Mouse (Mus musculus) B cell, adult 2 months (primary cell): ENCODE measurements around the gene Fam189a2.

Source experiments
- DNase-seq, 2 experiments: peaks; one replicate each; pipeline ENCODE4 v3.0.0; 2022

Gene Fam189a2

GRCm38 (mm10) chr19:24024667-24025066 is 6.2 kb downstream of the Fam189a2 start:
- no peak for DNase-seq

- DNase-seq, result no peak
Measured at GRCm38 (mm10) chr19:24024131-24024530, 6.7 kb downstream of the Fam189a2 start.

DNA sequence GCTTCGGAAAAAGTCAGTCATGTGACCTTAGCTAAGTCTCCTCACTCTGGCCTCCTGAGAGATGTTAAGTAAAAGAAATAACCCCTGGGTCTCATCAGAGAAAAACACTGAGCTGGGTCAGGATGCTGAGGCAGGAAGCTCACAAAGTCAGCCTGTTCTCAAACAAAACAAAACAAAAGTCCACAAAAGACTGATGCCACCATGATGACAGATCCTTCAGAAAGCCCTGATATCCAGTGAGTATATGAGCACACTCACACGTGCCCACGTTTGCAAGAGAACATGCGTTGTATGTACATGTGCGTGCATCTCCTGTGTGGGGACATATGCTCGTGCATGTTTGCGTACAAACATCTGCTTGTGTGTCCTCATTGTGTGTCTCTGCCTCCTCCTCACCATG is 7.5 kb downstream of the Fam189a2 start:
- no peak for DNase-seq

- no peak for DNase-seq
Measured at GRCm38 (mm10) chr19:24022771-24023170, 8.0 kb downstream of the Fam189a2 start.

DNA sequence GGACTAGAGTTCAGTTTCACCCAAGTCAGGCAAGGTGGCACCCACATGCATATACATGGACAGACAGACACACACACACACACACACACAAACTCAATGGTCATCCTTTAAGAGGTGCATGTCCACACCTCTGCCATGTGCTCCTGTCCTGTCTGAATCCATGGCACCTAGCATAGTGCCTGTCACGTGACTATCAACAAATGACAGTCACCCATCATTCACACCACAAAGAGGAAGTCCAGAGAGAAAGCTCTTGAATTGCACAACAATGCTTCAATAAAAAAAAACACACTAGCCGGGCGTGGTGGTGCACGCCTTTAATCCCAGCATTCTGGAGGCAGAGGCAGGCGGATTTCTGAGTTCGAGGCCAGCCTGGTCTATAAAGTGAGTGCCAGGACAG is 8.5 kb downstream of the Fam189a2 start:
- no peak for DNase-seq

DNA sequence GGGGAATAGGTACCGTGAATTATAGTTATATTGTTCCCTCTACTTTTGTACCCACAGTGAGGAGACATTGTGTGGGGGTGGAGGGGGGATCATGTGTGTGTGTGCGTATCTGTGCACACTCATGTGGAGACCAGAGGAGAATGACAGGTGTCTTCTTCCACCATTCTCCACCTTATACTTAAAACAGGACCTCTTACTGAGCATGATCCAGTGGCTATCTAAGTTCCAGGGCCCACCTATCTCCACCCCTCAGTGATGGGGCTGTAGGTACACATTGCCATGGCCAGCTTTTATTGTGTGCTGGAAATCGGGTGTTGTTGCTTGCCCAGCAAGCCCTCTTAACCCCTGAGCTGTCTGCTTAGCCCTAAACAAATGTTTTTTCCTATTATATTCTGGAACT is 10.1 kb downstream of the Fam189a2 start:
- DNase-seq, result no peak

GRCm38 (mm10) chr19:24019609-24020008 is 11.2 kb downstream of the Fam189a2 start:
- DNase-seq, result no peak

- DNase-seq, result no peak
Measured at GRCm38 (mm10) chr19:24018396-24018795, 12.4 kb downstream of the Fam189a2 start.

GRCm38 (mm10) chr19:24017892-24018291 is 12.9 kb downstream of the Fam189a2 start:
- no peak for DNase-seq

- no peak for DNase-seq
Measured at GRCm38 (mm10) chr19:24017427-24017826, 13.4 kb downstream of the Fam189a2 start.

DNA sequence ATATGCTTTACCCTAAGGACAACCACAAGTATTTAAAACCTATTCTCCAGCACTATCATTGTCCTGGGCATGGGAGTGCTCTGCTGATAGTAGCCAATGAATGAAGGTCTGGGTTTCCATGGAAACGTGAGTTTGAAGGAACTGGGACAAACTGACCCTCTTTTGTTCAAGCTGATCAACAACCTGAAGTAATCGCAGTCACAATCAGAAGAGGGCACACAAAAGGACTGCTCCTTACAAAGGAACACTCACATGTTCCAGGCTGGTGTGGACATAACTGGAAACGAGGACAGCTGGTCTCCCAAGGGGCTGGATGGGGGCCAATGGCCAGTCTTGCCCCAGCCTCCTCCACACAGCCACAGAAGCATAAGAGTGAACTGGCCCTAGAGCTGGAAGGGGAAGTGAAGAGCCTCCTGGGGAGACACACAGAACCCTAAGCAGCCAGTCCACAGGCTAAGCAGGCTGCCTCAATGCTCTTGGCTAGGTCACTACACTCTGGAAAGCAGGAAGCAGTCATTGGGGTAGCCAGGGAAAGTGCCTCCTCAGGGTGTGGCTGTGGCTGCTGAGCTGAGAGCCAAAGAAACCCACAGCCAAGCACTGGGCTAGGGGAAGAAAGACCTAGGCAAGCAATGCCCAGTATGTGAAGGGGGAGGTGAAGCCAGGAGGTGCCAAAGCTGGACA is 14.0 kb downstream of the Fam189a2 start:
- no peak for DNase-seq

DNA sequence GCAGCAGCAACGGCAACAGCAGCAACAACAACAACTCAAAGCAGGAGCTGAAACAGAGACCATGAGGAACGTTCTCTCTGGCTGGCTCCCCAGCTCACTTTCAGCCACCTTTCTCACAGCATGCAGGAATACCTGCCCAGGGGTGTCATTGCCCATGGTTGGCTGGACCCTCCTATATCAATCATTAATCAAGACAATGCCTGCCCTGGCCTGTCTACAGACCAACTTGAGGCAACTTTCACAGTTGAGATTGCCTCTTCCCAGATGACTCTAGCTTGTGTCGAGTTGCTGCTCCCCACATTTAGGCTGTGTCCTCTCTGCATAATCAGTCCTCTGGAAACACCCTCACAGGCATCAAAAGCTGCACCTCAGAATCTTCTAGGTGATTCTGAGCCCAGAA is 17.6 kb downstream of the Fam189a2 start:
- DNase-seq, result no peak

GRCm38 (mm10) chr19:24012479-24012878 is 18.3 kb downstream of the Fam189a2 start:
- no peak for DNase-seq

DNA sequence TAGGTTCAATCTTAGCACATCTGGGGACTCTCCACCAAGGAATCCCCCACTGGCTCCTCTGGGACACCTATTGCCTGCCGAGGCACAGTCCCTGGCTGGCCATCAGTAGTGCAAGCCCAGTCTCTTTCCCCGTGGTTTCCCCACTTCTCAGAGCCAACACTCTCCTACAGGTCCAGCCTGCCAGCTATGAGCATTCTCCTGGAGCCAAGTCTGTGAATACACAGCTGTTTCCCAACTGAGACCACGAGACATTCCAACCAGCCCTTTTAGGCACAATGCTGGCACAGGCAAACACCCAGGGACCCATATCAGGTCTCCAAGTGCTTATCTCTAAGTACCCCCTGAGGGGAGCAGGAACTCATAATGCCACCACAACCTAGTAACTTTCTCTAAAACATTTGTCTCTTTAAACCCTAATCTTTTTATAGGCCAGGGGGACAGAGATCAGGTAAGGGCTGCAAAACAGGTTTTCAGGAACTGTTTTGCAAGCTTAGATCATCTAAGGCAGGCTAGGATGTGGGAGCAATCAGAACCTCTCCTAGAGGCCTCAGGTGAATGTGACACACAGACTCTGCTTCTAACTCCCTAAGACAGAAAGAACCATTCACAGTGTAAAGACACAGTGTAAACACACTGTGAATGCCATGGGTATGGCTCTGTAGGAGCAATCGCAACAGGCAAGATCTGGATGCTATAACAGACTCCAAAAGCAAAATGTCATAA is 23.0 kb downstream of the Fam189a2 start:
- DNase-seq, result no peak

GRCm38 (mm10) chr19:24007002-24007637 is 23.7 kb downstream of the Fam189a2 start:
- no peak for DNase-seq

- no peak for DNase-seq
Measured at GRCm38 (mm10) chr19:23995766-23996399, 34.9 kb downstream of the Fam189a2 start.

GRCm38 (mm10) chr19:23988166-23988565 is 42.7 kb downstream of the Fam189a2 start:
- no peak for DNase-seq

DNA sequence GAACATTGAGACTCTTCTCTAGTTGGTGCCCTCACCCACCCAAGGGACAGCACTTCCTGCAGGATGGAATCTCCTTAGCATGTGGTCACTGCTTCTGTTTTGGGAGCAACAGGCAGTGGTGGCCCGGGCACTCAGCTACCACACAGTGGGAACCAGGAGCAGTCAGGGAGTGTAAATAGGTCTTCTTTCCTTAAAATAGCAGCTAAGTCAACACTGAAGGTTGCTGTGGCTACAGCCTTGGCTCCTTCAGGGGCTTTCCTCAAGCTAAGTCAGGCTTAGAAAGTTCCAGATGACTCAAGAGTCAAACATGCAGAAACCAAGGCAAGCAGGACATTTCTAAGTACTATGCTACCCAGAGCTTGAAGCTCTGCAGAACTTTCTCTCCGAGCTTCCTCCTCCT is 43.5 kb downstream of the Fam189a2 start:
- DNase-seq, result no peak

- no peak for DNase-seq
Measured at GRCm38 (mm10) chr19:23984186-23984585, 46.6 kb downstream of the Fam189a2 start.

DNA sequence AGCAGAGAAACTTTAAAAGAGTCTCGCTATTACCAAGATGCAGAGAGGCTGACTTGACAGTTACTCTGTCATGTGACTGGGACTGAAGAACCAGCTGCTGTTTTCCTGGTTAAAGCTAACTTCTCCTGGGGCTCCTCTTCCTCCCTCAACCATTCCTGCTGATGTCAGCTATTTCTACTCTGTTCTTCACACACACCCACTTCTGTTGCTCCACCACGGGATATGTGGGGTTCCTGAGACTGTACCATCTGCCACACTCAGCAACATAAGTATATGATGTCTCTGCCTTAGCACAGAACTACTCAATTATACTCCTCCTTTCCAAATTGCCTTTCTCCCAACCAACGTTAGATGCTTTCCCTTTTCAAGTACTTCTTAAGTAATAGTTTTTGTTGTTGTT is 50.2 kb downstream of the Fam189a2 start:
- DNase-seq, result no peak

DNA sequence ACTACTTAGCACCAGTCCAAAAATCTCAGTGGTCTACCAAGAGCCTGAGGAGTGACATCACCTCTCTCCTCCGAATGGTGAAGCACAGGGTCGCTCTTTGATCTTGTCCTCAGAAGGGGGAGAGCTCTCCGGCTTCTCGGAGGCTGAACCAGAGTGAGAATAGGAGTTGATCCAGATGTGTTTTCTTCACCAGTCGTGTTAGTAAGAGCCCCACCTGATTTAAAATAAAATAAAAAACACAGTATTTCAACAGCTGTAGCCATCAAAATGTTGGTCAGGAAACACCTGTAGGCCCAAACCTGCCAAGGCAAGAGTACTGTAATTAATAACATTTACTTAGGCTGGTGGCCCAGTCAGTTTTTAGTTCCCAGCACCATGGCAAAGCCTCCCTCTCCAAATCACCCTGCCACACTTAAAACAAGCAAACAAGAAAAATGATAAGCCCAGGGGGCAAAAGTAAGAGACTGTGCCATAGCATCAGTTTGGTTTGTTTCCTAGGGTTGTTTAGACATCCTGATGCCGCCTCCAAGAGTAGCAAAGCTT is 52.8 kb downstream of the Fam189a2 start:
- no peak for DNase-seq

- DNase-seq, result no peak
Measured at GRCm38 (mm10) chr19:23972881-23973649, 57.8 kb downstream of the Fam189a2 start.

GRCm38 (mm10) chr19:23971391-23971790 is 59.4 kb downstream of the Fam189a2 start:
- no peak for DNase-seq
